ENCODE assay signal across 1 mouse cellular context in the genomic region with DNA sequence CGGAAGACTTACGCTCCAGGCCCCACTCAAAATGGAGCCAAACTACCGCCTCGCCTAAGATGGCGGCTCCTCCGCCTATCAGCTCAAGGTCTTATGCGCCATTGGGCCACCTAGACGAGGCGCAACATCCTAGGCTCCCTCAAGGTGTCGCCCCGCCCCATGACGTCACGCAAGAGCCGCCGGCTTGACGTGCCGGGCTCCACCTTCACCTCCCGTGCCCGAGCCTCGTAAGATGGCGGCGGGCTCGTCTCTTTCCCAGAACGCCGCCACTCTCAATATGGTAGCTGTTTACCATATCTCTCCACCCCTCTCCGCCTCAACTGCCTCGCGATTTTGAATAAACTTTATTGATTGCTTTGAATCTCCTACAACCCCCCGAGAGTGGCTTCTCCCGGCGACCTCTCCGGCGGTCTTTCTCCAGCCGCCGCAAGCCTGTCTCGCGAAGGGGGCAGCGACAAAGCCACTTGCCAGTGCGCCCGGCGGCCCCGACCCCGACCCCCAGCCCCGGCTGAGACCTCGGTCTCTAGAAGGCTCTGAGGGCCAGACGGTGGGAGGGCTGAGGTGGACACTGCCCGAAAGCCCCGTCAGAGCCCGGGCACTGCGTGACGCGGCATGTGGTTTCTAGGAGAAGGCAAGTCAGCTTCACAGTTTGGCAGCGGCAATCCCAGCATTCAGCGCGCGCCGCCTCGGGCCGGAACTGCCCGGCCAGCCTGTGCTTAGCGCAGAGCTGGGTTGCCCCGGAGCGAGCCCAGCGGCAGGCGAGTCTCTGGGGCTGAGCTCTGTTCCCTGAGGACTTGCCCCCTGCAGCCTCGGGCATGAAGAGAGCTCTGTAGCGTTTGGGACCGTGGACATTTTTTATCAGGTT.
TF ChIP-seq lines count a peak whose summit lies in the region.

A gene (plus strand): TSS at position 215 of the 865 bp plus-strand sequence.

TF ChIP-seq in MEL, 35 proteins besides CTCF, POLR2A, EP300 and RAD21 (continued from another document):
- TF ChIP-seq CHD1 (IDR thresholded peaks at IDR 0.05; ENCODE audit: low read depth, low read length) (peak; percentile 85; the same call in 1 of the 2 replicates), ZNF384 (IDR thresholded peaks at IDR 0.05; ENCODE audit: low read depth, low read length) (no peak), NELFE (IDR thresholded peaks at IDR 0.05; ENCODE audit: low read depth, low read length) (peak; percentile 80)
